Mouse (Mus musculus): ENCODE results near the gene Eml4. TPM values are rescaled to one million over a fixed set of nuclear protein-coding genes. Genes with fewer than 3 reads are reported as not detected.
A peak's percentile ranks its signal among the peaks of the same experiment; 100 is the strongest.

The Eml4 gene
- 28.1 and 30.8 TPM in 2 replicates for total RNA-seq (2015)
- total RNA-seq (2017): 43.8 and 59.8 TPM in 2 replicates

DNA sequence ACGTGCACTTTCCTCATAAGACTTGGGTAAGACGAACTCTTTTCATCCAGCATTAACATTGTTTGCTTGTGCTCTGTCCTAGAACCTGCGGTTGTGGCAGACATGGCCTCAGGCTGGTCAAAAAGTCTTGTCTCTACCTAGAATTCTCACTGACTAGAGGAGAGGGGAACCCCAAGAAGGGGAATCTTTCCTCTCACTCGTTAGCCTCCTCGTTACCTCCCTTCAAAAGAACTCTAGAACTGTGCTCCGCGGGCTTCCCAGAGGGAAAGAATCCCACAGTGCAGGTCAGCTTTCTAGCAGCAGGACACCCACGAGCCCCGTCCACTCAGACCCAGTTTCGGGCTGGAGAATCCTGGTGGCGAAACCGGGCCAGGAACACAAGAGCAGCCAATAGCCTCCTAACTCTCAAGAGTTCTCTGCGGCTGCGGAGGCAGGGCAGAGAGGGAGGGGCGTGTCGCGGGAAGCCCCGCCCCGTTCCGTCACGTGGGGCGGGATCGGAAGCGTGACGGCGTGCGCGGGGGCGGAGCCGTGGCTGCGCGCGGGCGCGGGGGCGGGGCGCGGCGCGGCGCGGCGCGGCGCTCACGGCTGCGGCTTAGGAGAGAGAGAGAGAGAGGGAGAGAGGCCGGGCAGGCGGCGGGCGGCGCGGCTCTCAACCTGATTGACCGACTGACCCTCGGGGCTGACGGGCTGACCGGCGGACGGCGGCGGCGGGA is at the start of gene Eml4:
Gene Eml4 (plus strand): TSS at position 553 of the 713 bp plus-strand sequence.
- peak; percentile 87 for ATAC-seq (ENCODE audit: poor library complexity, severe bottlenecking)

DNA sequence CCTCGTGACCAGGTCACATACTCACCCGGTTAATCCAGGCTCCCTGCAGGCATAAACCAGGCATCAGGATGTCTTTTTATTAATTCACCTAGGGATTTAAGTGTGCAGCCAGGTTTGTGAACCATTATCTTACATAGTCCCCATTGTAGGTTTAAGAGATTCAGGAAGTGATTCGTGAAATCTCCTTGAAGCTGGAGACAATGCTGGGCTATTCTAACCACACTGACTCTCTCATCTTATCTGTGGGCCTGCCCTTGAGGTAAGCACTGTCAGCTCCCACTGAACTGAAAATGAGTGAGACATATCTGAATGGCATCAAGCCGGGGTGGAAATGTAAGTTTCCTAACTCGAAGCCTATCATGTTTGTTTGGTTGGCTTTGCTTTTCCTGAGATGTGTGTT is 49.3 kb upstream of the Eml4 start:
- ATAC-seq (ENCODE audit: poor library complexity, severe bottlenecking): peak; percentile 45

DNA sequence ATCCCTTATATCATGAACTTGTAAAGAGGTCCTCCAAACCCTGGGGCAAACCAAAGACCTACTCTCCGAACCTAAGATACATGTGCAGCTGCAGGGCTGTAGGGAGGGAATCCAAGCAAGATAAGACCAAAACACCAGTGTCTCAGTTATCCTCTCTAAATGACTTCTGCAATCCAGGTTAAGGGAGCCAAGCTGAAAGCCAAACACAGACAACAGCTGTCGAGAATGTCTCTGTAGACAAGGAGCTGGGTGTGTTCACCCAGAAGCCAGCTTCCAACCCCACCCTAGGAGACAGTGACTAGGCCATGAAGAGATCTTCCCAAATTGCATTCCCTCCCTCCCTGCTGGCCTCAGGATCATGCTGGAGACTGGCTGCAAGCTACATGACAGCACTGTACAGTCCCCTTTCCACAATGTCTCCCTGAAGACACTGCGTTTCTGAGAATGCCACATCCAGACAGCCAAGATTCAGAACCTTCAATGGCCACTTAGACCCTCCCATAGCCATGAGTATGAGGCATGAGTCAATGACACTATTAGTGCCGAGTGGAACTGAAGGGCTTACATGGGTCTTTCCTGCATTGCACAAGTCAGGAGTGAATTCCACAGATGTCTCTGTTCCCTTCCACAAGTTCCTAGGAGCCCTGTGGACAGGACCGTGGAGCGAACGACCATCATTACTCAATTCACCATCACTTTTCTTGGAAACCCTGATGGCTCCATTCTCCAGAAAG is 46.5 kb upstream of the Eml4 start:
- no peak for ATAC-seq (ENCODE audit: poor library complexity, severe bottlenecking)

DNA sequence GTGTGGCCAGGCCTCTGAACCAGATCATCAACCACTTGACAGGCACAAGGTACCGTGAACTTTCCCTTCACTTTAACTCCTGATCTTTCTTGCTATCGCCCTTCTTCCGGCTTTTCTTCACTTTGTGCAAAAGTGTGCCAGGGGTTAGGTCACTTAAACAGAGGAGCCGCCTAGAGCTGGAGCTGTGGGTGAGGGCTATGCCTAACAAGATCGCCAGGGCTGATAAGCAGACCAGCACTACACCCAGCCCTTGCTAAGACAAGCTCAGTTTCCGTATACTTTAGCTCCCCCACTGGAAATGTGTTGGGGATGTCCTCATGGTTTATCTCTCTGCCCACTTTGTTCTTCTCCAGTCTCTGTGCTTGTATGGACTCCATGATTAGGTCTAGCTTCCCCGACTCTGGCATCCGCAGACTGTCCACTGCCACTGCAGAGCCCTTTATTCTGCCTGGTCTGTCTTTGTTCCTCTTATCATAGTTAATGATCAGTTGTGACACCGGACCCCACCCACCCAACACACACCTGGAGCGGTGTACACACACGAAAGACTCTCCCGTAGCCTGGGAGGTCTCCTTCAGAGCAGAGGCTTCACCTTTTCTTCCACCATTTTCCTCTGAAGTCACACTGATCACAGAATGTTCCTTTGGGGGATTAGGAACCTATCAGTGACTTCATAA is 43.6 kb upstream of the Eml4 start:
- ATAC-seq (ENCODE audit: poor library complexity, severe bottlenecking): peak; percentile 54

DNA sequence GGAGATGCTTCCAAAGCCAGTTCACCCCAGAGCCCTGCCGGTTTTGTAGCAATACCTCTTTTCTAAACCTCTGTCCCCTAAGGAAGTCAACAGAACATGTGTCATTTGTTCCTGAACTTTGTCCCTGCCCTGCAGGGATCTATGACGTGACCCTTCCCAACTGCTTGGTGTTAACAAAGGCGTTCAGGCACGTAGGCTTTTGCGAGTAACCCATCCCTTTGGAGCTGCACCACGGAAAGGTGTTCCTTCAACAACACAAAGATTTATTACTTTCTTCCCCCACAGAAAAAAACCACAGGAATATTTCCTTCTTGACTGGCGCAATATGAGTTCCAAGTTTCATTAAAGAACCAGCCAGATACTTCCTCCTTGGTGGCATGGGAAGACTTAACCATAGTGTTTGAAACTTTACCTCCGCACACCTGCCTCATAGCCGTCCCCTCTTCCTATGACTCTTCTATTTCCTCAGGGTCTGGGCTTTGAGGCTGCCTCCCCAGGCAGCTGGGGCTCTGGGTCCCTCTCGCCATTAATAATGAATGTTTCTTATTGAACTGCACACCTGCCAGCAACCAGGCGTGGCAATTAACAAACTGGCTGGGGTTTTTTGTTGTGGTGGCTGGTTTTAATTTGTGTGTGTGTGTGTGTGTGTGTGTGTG is 43.0 kb upstream of the Eml4 start:
- ATAC-seq (ENCODE audit: poor library complexity, severe bottlenecking): peak; percentile 30

DNA sequence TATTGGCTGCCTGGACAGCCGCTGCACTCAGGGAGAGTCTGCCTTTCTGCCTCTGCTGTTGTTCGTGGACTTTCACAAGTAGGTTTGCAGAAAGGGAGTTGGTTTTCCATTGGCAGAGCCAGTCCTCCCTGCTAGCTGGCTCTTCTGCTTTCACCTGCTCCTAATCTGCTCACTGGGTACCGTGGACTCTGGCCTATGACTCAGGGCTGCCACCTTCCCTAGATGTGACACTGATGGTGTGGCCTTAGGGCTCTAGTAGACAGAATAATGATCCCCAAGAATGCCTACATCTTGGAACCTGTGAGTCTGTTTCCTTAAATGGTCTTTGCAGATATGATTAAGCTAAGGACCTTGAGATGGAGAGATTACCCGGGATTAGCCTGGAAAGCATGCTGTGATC is 42.3 kb upstream of the Eml4 start:
- no peak for ATAC-seq (ENCODE audit: poor library complexity, severe bottlenecking)

DNA sequence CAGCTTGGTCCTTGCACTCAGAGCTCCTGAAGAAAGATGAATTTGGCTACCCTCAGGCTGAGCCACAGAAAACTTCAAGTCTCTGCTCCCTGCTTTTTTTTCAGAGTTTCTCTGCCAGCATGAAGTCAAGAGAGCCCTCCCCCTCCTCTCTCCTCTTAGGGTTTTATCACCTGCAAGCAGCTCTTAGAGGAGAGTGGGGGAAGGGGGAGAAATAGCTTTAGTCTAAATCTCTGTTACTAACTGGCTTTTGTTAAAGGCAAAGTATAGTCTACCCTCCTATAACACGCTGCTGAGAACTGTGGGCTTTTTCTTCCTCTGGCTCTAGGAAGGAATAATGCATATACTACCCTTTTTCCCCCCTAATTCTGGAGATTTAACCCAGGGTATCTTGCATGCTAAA is 41.5 kb upstream of the Eml4 start:
- no peak for ATAC-seq (ENCODE audit: poor library complexity, severe bottlenecking)

DNA sequence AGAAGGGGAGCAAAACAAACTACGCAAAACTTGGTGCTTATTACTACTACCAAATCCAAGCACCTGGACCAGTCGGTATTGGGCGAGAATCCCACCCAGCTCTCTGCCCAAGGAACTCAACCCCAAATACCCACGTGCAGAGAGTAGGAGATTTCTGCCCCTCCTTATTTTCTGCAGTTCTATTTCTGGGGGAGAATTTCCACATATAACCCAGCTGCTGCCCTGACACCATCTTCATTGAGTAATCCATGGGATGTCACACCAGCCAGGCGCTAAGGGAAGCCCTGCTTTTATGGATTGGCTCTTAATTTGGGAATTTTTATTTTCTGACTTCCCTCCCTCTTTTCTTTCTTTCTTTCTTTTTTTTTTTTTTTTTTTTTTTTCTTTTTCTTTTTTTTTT is 38.9 kb upstream of the Eml4 start:
- ATAC-seq (ENCODE audit: poor library complexity, severe bottlenecking): no peak

DNA sequence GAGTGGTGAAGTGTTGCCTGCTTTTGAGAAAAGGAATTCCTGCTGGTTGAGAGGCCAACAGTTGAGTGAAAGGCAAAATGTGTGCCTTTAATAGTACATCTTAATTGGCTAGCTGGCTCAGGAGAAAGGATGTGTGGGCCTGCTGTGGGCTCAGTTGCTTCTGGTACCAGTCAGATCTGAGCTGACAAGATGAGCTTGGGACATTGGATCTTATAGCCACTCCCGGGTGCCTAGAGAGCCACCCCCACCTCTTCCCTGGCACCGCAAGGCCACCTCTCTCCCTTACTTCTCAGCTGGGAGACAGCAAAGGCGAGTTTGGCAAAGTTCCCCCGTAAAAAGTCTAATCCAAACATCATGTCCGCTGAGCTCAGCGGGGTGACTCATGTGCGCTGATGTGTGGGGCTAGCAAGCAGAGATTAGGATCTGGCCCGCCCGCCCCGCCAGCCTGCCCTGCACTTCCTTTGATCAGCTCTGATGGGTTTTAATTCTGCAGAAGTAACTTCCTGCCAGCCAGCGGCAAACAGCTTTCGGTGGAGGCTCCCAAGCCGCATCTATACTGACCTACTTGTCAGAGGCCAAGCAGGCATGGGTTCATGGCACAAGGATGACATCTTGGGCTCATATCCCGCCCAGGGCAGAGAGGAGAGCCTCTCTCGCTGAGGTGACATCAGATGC is 38.4 kb upstream of the Eml4 start:
- ATAC-seq (ENCODE audit: poor library complexity, severe bottlenecking): peak; percentile 82

DNA sequence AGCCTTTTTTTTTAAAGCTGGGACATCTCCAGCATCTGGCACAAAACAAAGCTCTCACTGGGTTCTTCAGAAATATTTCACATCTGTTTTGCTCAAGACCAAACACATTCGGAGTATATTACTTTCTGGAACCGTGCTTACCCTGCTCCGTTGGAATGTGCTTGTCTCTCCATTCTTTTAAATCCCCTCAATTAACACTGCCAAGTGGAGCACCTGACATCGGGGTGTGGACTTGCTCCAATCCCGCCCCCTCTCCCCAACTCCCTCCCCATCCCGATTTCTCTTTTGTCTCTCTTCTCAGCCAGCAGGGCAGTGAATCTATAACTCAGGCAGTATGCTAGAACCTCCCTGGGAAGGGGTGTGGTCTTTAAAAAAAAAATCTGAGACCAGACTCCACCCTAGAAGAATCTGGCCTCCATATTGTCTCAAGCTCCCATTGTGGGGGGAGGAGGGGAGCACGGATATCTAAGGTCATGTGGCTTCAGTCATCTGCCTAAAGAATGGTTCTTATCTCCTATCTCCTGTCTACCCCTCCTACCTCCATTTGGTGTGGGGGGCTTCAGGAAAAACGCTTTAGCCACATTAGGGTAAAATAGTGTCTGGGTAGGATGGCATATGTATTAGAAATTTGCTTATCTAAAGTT is 37.6 kb upstream of the Eml4 start:
- no peak for ATAC-seq (ENCODE audit: poor library complexity, severe bottlenecking)

DNA sequence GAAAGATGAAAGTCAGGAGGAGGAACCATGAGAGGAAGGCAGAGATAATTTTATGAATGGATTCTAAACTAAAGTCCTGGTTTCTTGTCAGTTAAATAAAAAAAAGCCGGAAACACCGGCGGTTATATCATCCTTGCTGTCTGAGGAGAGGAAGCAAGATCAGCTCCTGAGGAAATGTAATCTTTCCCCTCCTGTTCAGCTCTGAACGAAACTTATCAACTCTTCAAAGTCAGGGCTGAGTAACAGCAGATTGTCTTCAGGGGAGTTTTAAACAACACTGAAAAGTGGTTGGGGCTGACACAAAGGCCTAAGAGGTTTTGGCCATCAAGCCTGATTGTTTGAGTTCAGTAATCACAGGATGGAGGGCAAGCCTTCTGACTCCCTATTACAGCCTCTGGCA is 35.3 kb upstream of the Eml4 start:
- ATAC-seq (ENCODE audit: poor library complexity, severe bottlenecking): no peak

DNA sequence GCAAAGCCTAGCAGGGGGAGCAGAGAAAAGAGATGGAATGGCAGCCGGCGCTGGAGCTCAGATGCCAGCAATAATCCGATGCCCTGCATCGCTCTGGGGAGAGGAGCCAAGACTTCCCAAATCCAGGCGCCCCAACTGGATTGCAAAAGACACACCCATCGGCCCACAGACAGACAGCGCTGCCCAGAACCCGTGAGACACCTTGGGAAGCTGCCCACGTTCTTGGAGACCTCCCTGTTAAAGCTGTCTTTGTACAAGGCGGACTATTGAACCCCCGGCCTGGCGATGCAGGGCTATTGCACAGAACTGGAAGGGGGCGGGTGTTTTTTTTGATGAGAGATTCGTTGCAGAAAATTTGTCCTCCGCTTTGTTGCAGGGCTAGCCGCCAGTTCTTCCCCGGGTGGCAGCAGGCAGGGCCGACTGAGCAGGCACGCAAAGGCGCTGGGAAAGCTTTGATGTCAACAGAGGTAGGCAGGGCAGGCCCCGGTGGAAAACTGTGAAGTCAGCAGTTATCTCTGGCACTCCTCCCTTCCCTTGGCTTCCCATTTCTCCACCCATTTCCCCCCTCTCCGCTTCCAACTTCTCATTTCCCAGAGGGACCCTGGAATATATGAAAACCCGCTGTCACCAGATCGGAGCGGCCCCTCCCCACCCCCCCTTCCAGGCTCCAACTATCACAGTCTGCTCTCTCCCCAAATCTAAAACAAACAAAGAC is 28.0 kb upstream of the Eml4 start:
- no peak for ATAC-seq (ENCODE audit: poor library complexity, severe bottlenecking)

DNA sequence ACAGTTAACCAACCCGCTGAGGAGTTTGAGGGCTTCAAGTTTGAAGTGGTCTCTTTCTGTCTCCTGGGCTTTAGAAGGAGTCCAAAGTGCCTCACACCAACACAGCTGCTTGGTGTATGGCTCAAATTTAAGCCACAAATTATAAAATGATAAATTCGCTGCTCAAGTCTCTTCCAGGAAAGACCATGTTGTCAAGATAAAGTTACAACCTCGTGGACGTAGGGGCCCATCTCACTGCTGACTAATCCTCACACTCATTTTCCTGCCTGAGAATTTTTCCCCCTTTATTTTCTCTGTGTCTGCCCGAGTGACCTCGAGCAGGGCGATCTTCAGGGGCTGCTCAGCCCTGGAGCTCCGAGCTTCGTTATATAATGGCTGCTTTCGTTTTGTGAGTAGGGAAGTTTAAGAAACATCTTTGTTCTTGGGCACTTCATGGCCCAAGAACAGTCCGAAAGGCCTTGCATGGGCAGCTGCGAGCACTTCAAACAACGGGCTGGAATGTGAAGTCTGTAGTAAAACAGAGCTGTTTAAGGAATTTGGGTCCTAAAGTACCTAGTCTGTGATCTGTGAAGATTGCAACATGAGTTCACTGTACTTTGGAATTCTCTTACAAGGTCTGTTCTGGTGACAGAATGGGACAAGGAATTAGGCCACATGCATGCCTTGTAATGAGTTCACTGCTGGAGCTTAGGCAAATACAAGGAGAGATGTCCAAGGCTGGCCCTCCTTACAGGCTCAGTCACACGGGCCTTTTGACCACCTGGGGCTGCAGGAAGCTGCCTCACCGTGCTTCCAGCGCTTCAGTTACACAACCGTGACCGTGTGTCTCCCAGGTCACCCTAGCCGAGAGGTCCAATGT is 27.1 kb upstream of the Eml4 start:
- peak; percentile 47; the same call in 1 of the 2 replicates for ATAC-seq (ENCODE audit: poor library complexity, severe bottlenecking)

DNA sequence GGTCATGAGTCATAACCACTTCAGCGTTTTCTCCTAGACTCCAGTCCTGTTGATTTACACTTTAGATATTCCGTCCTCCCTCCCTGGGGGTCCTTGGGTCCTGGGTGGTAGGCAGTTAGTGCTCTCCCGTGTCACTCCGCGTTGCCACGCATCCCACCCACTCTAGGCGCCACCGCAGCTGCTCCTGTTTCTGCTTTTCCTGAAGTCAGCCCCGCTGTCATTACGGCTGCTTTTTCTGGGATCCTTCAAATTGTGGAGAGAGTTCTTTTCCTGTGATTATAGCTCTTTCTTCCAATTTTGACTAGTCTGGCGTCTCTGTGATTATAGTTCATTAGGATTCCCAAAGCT is 26.5 kb upstream of the Eml4 start:
- no peak for ATAC-seq (ENCODE audit: poor library complexity, severe bottlenecking)

DNA sequence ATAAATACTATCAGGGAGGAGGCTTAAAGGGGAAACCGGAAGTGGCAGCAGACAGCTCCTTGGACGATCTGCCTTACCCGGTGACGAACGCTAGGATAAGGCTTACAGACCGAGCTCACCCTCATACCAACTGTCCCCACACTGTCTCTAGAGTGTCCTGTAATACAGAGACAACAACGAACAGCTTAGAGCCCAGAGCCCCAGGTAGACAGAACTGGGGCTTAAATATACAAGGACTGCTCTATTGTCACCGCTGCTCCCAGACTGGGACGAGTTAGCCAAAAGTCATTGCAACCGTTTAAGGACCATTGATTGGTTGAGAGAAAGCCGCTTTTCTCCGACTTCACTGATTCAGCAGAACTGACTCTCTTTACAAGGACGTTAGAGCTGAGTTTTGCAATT is 15.5 kb upstream of the Eml4 start:
- ATAC-seq (ENCODE audit: poor library complexity, severe bottlenecking): peak; percentile 58

DNA sequence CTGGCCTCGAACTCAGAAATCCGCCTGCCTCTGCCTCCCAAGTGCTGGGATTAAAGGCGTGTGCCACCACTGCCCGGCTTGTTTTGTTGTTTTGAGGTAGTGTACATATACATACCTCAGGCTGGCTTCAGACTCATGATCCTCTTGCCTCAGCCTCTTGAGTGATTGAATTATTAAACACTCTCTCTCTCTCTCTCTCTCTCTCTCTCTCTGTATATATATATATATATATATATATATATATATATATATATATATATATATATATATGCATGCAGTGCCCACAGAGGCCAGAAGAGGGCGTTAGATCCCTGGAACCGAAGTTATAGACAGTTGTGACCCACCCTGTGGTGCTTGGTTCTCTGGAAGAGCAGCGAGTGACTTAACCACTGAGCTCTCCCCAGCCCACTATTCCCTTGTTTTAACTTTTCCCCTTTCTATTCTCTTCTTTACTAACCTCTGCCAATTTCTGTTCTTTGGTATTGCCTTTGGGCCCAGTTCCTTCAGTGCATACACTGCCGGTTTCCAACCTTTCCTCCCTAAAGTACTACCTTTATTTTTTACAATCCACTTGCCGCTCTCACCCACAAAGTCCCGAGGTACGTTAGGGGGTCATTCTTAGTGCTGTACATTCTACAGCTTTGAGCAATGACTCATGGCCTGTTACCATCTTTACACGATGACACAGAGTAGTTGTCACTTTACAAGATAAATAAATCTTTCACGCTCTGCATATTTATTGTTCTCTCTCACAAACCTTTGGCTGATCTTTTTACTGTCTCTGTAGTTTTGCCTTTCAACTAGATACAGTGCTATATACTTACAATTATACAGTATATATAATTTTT is 13.5 kb upstream of the Eml4 start:
- no peak for ATAC-seq (ENCODE audit: poor library complexity, severe bottlenecking)

DNA sequence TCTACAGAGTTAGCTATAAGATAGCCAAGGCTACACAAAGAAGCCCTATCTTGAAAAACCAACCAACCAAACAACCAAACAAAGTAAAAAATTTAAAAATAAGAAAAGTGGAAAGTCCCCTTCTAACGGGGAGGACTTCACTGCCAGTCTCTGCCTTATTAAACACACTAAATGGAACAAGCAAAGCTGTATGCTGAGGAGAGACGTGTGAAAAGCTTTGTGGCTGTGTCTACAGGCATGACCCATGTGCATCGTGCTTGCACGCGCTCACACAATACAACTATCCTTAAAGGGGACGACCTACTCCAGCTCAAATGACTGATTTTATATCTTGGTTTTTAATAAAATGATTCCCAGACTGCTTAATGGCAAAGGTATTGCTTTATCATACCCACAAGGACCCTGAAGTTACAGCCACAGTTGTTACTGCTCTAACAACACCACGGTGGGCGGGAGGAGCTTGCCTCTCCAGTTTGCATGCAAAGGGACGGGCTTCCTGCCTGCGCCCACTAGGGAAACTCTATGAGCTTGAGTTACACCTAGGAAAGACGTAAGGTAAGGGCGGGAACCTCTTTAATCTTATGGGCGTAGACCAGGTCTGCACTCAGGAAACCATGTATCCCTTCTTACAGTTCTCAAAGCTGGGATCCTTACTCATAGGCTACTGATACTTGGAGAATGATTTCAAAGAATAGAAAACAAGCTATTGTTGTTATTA is 11.2 kb upstream of the Eml4 start:
- no peak for ATAC-seq (ENCODE audit: poor library complexity, severe bottlenecking)
